Mouse (Mus musculus) lung, postnatal 14 days (tissue): Measurements from ENCODE around the gene Efna2.

ENCODE experiments used
- DNase-seq: peaks from one replicate; pipeline ENCODE4 v3.0.0; 2021

Efna2 gene

GRCm38 (mm10) chr10:80170052-80170451 is 9.2 kb upstream of the Efna2 start:
- no peak for DNase-seq

- no peak for DNase-seq
Observed at GRCm38 (mm10) chr10:80170601-80171021, 8.7 kb upstream of the Efna2 start.

GRCm38 (mm10) chr10:80171252-80171651 is 8.0 kb upstream of the Efna2 start:
- no peak for DNase-seq

- DNase-seq, result no peak
Observed at GRCm38 (mm10) chr10:80171760-80172526, 7.3 kb upstream of the Efna2 start.

- peak; percentile 89 for DNase-seq
Observed at GRCm38 (mm10) chr10:80172527-80173292, 6.6 kb upstream of the Efna2 start, which contains the start of gene 1600002K03Rik. 1600002K03Rik (plus strand) TSS chr10:80172944.

- DNase-seq, result no peak
Observed at GRCm38 (mm10) chr10:80173358-80173757, 5.9 kb upstream of the Efna2 start.

GRCm38 (mm10) chr10:80173955-80174640 is 5.2 kb upstream of the Efna2 start:
- no peak for DNase-seq

GRCm38 (mm10) chr10:80174705-80175104 is 4.6 kb upstream of the Efna2 start:
- DNase-seq, result no peak

GRCm38 (mm10) chr10:80175536-80176269 is 3.6 kb upstream of the Efna2 start:
- DNase-seq, result peak; percentile 48

- DNase-seq, result no peak
Observed at GRCm38 (mm10) chr10:80176270-80176834, 2.9 kb upstream of the Efna2 start.

GRCm38 (mm10) chr10:80177441-80178279 is 1.6 kb upstream of the Efna2 start:
- DNase-seq, result no peak

GRCm38 (mm10) chr10:80180288-80180687 is 1.0 kb downstream of the Efna2 start:
- no peak for DNase-seq

GRCm38 (mm10) chr10:80180823-80181222 is 1.5 kb downstream of the Efna2 start:
- DNase-seq, result no peak

- DNase-seq, result no peak
Observed at GRCm38 (mm10) chr10:80182547-80182946, 3.3 kb downstream of the Efna2 start.

GRCm38 (mm10) chr10:80186649-80187048 is 7.4 kb downstream of the Efna2 start:
- no peak for DNase-seq

- DNase-seq, result no peak
Observed at GRCm38 (mm10) chr10:80187739-80188138, 8.5 kb downstream of the Efna2 start.

- DNase-seq, result no peak
Observed at GRCm38 (mm10) chr10:80188453-80189024, 9.3 kb downstream of the Efna2 start.

- no peak for DNase-seq
Observed at GRCm38 (mm10) chr10:80189999-80190398, 10.7 kb downstream of the Efna2 start.

- peak; percentile 45 for DNase-seq
Observed at GRCm38 (mm10) chr10:80190491-80191051, 11.3 kb downstream of the Efna2 start.

- DNase-seq, result no peak
Observed at GRCm38 (mm10) chr10:80193976-80194375, 14.7 kb downstream of the Efna2 start.

GRCm38 (mm10) chr10:80194441-80194840 is 15.2 kb downstream of the Efna2 start:
- no peak for DNase-seq
